Mouse (Mus musculus) small intestine, adult 2 months (tissue): ENCODE data around the gene Col28a1.

Experiments
- CTCF ChIP-seq: fragments of 200-500 bp; IDR thresholded peaks from 2 replicates; pipeline ENCODE4 v1.5.1; 2012; ENCODE audit warnings: low read depth, mild to moderate bottlenecking, control low read depth, inconsistent platforms, low read length, moderate library complexity, mixed read lengths; ENCODE audit not compliant: insufficient replicate concordance, insufficient read length; ENCODE audit errors: extremely low read depth
- POLR2A ChIP-seq: fragments of 200-500 bp; IDR thresholded peaks from 2 replicates; pipeline ENCODE4 v1.6.1; 2012; ENCODE audit warnings: low read depth, mild to moderate bottlenecking, control low read depth, inconsistent platforms, low read length, moderate library complexity

GRCm38 (mm10) chr6:8067124-8067523 lies 125.3 kb downstream of the Col28a1 start:
- TF ChIP-seq POLR2A (no peak), CTCF (no peak)
